Mouse (Mus musculus): ENCODE results near the gene Rere.

DNA sequence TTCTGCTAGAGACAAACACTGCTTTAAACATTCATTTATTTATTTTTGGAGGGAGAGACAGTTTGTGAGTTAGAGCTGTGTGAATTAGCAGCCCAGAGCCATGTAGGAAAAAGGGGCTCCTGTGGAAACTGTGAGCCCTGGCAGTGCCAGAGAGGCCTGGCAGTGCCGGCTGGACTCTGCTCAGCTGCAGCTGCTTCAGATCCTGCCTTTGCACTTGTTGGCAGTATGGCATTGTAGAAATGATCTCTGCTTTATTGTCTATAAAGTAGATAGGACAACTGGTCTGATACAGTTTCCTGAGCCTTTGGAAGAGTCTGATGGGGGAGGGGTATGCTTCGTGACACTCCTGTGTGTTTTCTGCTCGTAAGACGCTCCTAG lies 121.2 kb downstream of the Rere start:
- TF ChIP-seq CTCF (IDR thresholded peaks at IDR 0.05), result no peak
- no peak for TF ChIP-seq EP300 (IDR thresholded peaks at IDR 0.05)

Measured in lung, postnatal 0 days (tissue).